ENCODE assay signal across 7 mouse cellular contexts in genomic region chr9:67632521-67633025, GRCm38 (mm10).
DNase-seq lines count a peak whose midpoint lies in the region; ATAC-seq lines count a peak whose summit lies in the region.

No protein-coding gene starts in this region.

- ATAC-seq in common myeloid progenitor, adult 5-6 weeks (replicated peaks; ENCODE audit: low read depth, poor library complexity, severe bottlenecking): 0 out of 2 replicates have a peak, but pooled peaks have one; percentile 15
- ATAC-seq in heart, embryonic 11.5 days (replicated peaks; ENCODE audit: insufficient number of reproducible peaks, low FRiP score, low TSS enrichment): peak; percentile 33
- peak; percentile 82 for ATAC-seq in midbrain, embryonic 13.5 days

- H3K9me3 ChIP-seq in heart, embryonic 11.5 days (replicated peaks; ENCODE audit: control insufficient read depth, low read length): no peaks in the 10 kb centered on the region
- H3K9me3 ChIP-seq in midbrain, embryonic 13.5 days: no peaks in the 10 kb centered on the region

- peaks cover 22% of the 10 kb centered on the region for H3K4me1 ChIP-seq in heart, embryonic 11.5 days (ENCODE audit: control insufficient read depth, insufficient read depth, low read length)
- peaks cover 20% of the 10 kb centered on the region for H3K4me1 ChIP-seq in midbrain, embryonic 13.5 days (replicated peaks)

- under 1% methylated on average over 40 of the region's 40 CpGs for WGBS in heart, embryonic 11.5 days (ENCODE audit: insufficient replicate concordance)
- under 1% methylated on average over 40 of the region's 40 CpGs for WGBS in midbrain, embryonic 13.5 days

- H3K27ac ChIP-seq in heart, embryonic 11.5 days (ENCODE audit: low read depth, low read length): peak overlapping the region; percentile 62
- H3K27ac ChIP-seq in midbrain, embryonic 13.5 days: no peak overlapping the region

- peaks cover 23% of the 10 kb centered on the region for H3K27me3 ChIP-seq in heart, embryonic 11.5 days (ENCODE audit: control insufficient read depth, insufficient read depth, low read length)
- H3K27me3 ChIP-seq in midbrain, embryonic 13.5 days: peaks cover 41% of the 10 kb centered on the region

- peak overlapping the region; percentile 82 for H3K4me3 ChIP-seq in heart, embryonic 11.5 days (ENCODE audit: low read depth, low read length)
- peak overlapping the region; percentile 75 for H3K4me3 ChIP-seq in midbrain, embryonic 13.5 days (replicated peaks)

- peak; percentile 36 for DNase-seq in thymus, postnatal 0 days (ENCODE audit: low spot score)
- no peak for DNase-seq in thymus, adult 18-20 months
- peak; percentile 39 for DNase-seq in kidney, postnatal 14 days
- no peak for DNase-seq in T-cell, adult 2 months (ENCODE audit: low spot score)

- peak overlapping the region; percentile 92 for H3K9ac ChIP-seq in heart, embryonic 11.5 days (ENCODE audit: low read depth, low read length)
- H3K9ac ChIP-seq in midbrain, embryonic 13.5 days (replicated peaks): peak overlapping the region; percentile 77

- H3K4me2 ChIP-seq in heart, embryonic 11.5 days: peak overlapping the region; percentile 76
- H3K4me2 ChIP-seq in midbrain, embryonic 13.5 days (replicated peaks): peak overlapping the region; percentile 100

- no peaks in the 10 kb centered on the region for H3K36me3 ChIP-seq in heart, embryonic 11.5 days (ENCODE audit: control insufficient read depth, insufficient read depth, low read length)
- H3K36me3 ChIP-seq in midbrain, embryonic 13.5 days: no peaks in the 10 kb centered on the region

Comparison
In these comparisons a context has a peak if more than half of its experiments do, and no peak if none do; other contexts are left out.
1. DNase-seq: peak in thymus, postnatal 0 days (single experiment) and kidney, postnatal 14 days (single experiment); none in thymus, adult 18-20 months (0 of 2) and T-cell, adult 2 months (single experiment).
2. ATAC-seq: peak in every context shown above with its lines; median percentile 82 in midbrain, embryonic 13.5 days; 33 in heart, embryonic 11.5 days; 15 in common myeloid progenitor, adult 5-6 weeks.